28 mouse cellular contexts compared by ENCODE assay signal in genomic region chr7:90024975-90025374, GRCm38 (mm10). TPM values are rescaled to one million over a fixed set of nuclear protein-coding genes. Genes with fewer than 3 reads are reported as not detected.
A peak's percentile ranks its signal among the peaks of the same experiment; 100 is the strongest.
DNase-seq lines count a peak whose midpoint lies in the region; ATAC-seq and TF ChIP-seq lines count a peak whose summit lies in the region.
"Had no signal": no experiment of that assay in that cellular context is flagged by ENCODE, and none has a peak within 500 bp of the region (broad histone marks: within the 10 kb centered on the region; RNA-seq: fewer than 3 reads in every experiment).

No protein-coding gene starts in this region.

- TF ChIP-seq CTCF in heart, adult 2 months (IDR thresholded peaks at IDR 0.05) = no peak
- no peak for TF ChIP-seq CTCF in liver, embryonic 14.5 days (IDR thresholded peaks at IDR 0.05; ENCODE audit: low read depth)

- no peak overlapping the region; the same call in 1 of the 2 replicates for H3K4me2 ChIP-seq in liver, embryonic 14.5 days (ENCODE audit: low read depth)
- no peak overlapping the region for H3K4me2 ChIP-seq in intestine, embryonic 16.5 days (ENCODE audit: low read depth, low read length)
- H3K4me2 ChIP-seq: heart, embryonic 15.5 days; hindbrain, embryonic 13.5 days; limb, embryonic 13.5 days; lung, embryonic 15.5 days; neural tube, embryonic 15.5 days had no signal

- H3K27me3 ChIP-seq in heart, adult 2 months (ENCODE audit: control insufficient read depth, insufficient read depth, low read length) = no peaks in the 10 kb centered on the region
- peaks cover 2% of the 10 kb centered on the region; the same call in 1 of the 2 replicates for H3K27me3 ChIP-seq in liver, embryonic 14.5 days (ENCODE audit: control insufficient read depth, insufficient read depth, low read length)
- H3K27me3 ChIP-seq in intestine, embryonic 16.5 days (replicated peaks; ENCODE audit: control insufficient read depth, insufficient read depth, low read length) = no peaks in the 10 kb centered on the region
- H3K27me3 ChIP-seq: heart, embryonic 15.5 days; hindbrain, embryonic 13.5 days; limb, embryonic 13.5 days; lung, embryonic 15.5 days; neural tube, embryonic 15.5 days had no signal

- TF ChIP-seq EP300 in heart, adult 2 months (IDR thresholded peaks at IDR 0.05; ENCODE audit: insufficient read depth, low read depth, low read length) = no peak
- peak; percentile 63 for TF ChIP-seq EP300 in liver, embryonic 14.5 days (IDR thresholded peaks at IDR 0.05; ENCODE audit: low read depth)

- no peak overlapping the region for H3K9ac ChIP-seq in heart, adult 2 months (ENCODE audit: low read depth, low read length)
- H3K9ac ChIP-seq in liver, embryonic 14.5 days (replicated peaks) = no peak overlapping the region
- no peak overlapping the region for H3K9ac ChIP-seq in intestine, embryonic 16.5 days (ENCODE audit: low read depth, low read length)
- H3K9ac ChIP-seq: heart, embryonic 15.5 days; hindbrain, embryonic 13.5 days; limb, embryonic 13.5 days; lung, embryonic 15.5 days; neural tube, embryonic 15.5 days had no signal

- no peak for DNase-seq in heart, adult 2 months
- no peak for DNase-seq in heart, adult 8-10 months (ENCODE audit: low spot score)
- peak; percentile 66 for DNase-seq in R1 (ENCODE audit: low read depth, low spot score)
- DNase-seq in liver, embryonic 14.5 days (ENCODE audit: low read depth in 3 of 3, low spot score in 3 of 3) = no peak
- DNase-seq in left cerebral cortex, adult 8-10 months (ENCODE audit: low spot score in 2 of 2) = no peak
- DNase-seq: adrenal gland, postnatal 25 days; cerebellum, adult 11-12 months; cerebellum, postnatal 10 days; gastrocnemius, postnatal 36 days; heart, postnatal 36 days; kidney, adult 18-20 months; kidney, postnatal 36 days; layer of hippocampus, postnatal 36 days; lung, postnatal 4 days; right cerebral cortex, adult 18-20 months; thymus, adult 18-20 months; thymus, postnatal 4 days had no signal

- no peaks in the 10 kb centered on the region for H3K9me3 ChIP-seq in liver, embryonic 14.5 days (ENCODE audit: control insufficient read depth, low read length)
- H3K9me3 ChIP-seq in intestine, embryonic 16.5 days (ENCODE audit: control insufficient read depth, low read length) = no peaks in the 10 kb centered on the region
- H3K9me3 ChIP-seq: forebrain, embryonic 10.5 days; heart, embryonic 15.5 days; hindbrain, embryonic 13.5 days; limb, embryonic 13.5 days; lung, embryonic 15.5 days; midbrain, embryonic 10.5 days; neural tube, embryonic 15.5 days had no signal

- H3K4me3 ChIP-seq in heart, adult 2 months = no peak overlapping the region
- H3K4me3 ChIP-seq in liver, embryonic 14.5 days (ENCODE audit: insufficient read depth in 1 of 2, low read depth in 2 of 2, low read length in 2 of 2) = no peak overlapping the region
- no peak overlapping the region for H3K4me3 ChIP-seq in intestine, embryonic 16.5 days (ENCODE audit: low read length)
- H3K4me3 ChIP-seq: forebrain, embryonic 10.5 days; heart, embryonic 15.5 days; hindbrain, embryonic 13.5 days; limb, embryonic 13.5 days; lung, embryonic 15.5 days; midbrain, embryonic 10.5 days; neural tube, embryonic 15.5 days had no signal

- peaks cover 10% of the 10 kb centered on the region for H3K36me3 ChIP-seq in heart, adult 2 months (ENCODE audit: control insufficient read depth, insufficient read depth, low read length)
- no peaks in the 10 kb centered on the region for H3K36me3 ChIP-seq in liver, embryonic 14.5 days (replicated peaks; ENCODE audit: control insufficient read depth, insufficient read depth, low read depth)
- H3K36me3 ChIP-seq in intestine, embryonic 16.5 days (ENCODE audit: control insufficient read depth, insufficient read depth, low read length) = no peaks in the 10 kb centered on the region
- H3K36me3 ChIP-seq: forebrain, embryonic 10.5 days; heart, embryonic 15.5 days; hindbrain, embryonic 13.5 days; limb, embryonic 13.5 days; lung, embryonic 15.5 days; midbrain, embryonic 10.5 days; neural tube, embryonic 15.5 days had no signal

- H3K27ac ChIP-seq in heart, adult 2 months = peak overlapping the region; percentile 84
- H3K27ac ChIP-seq in liver, embryonic 14.5 days = peak overlapping the region; percentile 17
- no peak overlapping the region for H3K27ac ChIP-seq in intestine, embryonic 16.5 days (ENCODE audit: low read length)
- H3K27ac ChIP-seq: forebrain, embryonic 10.5 days; hindbrain, embryonic 13.5 days; limb, embryonic 13.5 days; lung, embryonic 15.5 days; midbrain, embryonic 10.5 days; neural tube, embryonic 15.5 days had no signal

- no peak for TF ChIP-seq POLR2A in heart, adult 2 months (IDR thresholded peaks at IDR 0.05; ENCODE audit: insufficient read depth, low read depth, low read length)

- ATAC-seq in liver, embryonic 14.5 days (ENCODE audit: insufficient read depth) = peak; percentile 58; the same call in 1 of the 2 replicates
- no peak for ATAC-seq in monocyte, adult 5-6 weeks (replicated peaks; ENCODE audit: insufficient number of reproducible peaks, low FRiP score, low TSS enrichment, poor library complexity, severe bottlenecking)
- no peak for ATAC-seq in intestine, embryonic 16.5 days
- ATAC-seq: CD4-positive, CD25-positive, alpha-beta regulatory T cell, adult 4 months; forebrain, embryonic 16.5 days had no signal

- peaks cover 24% of the 10 kb centered on the region for H3K4me1 ChIP-seq in heart, adult 2 months (ENCODE audit: control insufficient read depth, insufficient read depth, low read length)
- peaks cover 19 to 42% of the 10 kb centered on the region in 2 experiments for H3K4me1 ChIP-seq in liver, embryonic 14.5 days (replicated peaks; ENCODE audit: control insufficient read depth in 2 of 2, insufficient read depth in 2 of 2, low read length in 1 of 2)
- peaks cover 10% of the 10 kb centered on the region for H3K4me1 ChIP-seq in intestine, embryonic 16.5 days (ENCODE audit: control insufficient read depth, insufficient read depth, low read length)

- intact Hi-C loops in heart, adult 2 months (cut with DNase I) = no loop called here

- 72% methylated on average over 6 of the region's 6 CpGs for WGBS in heart, adult 2 months
- 24% methylated on average over 6 of the region's 6 CpGs for WGBS in liver, embryonic 14.5 days (ENCODE audit: insufficient replicate concordance)
- WGBS in intestine, embryonic 16.5 days = 65% methylated on average over 6 of the region's 6 CpGs

- no peaks in the 10 kb centered on the region for H3K79me2 ChIP-seq in heart, adult 2 months (replicated peaks; ENCODE audit: control insufficient read depth, insufficient read depth, low read length)

RNA-seq across cellular contexts. Expression of gene Eed, which starts 44.2 kb away (rescaled TPM):
- total RNA-seq in heart, adult 2 months (2021) = 10 to 100 TPM; 24.7 to 27.3 TPM
- 12.0 and 16.8 TPM in 2 replicates for polyA plus RNA-seq in heart, adult 2 months (2012; rRNA removed)
- 10 to 100 TPM; 20.6 to 29.7 (median 25.5) TPM for total RNA-seq in heart, adult 8-10 months (2022)
- 18.1 and 32.3 TPM in 2 replicates for polyA plus RNA-seq in liver, embryonic 14.5 days (2012; rRNA removed)
- polyA plus RNA-seq in liver, embryonic 14.5 days (2014; fragmentation: Nextera tagmentation; extraction: Ambion mirVana) = 34.1 and 34.7 TPM in 2 replicates
- total RNA-seq in monocyte, adult 5-6 weeks (2017) = 257 to 421 TPM (median 381 TPM) in 3 replicates
- polyA plus RNA-seq in intestine, embryonic 16.5 days (2015; fragmentation: Nextera tagmentation; extraction: Ambion mirVana) = 48.4 and 59.1 TPM in 2 replicates
- total RNA-seq in left cerebral cortex, adult 8-10 months (2022) = 10 to 100 TPM; 22.0 to 28.6 (median 25.5) TPM
